11 mouse cellular contexts compared by ENCODE assay signal in genomic region chr5:7789126-7789525, GRCm38 (mm10).
"Had no signal": no experiment of that assay in that cellular context is flagged by ENCODE, and none has a peak within 500 bp of the region (broad histone marks: within the 10 kb centered on the region; RNA-seq: fewer than 3 reads in every experiment).

No protein-coding gene starts in this region.

- DNase-seq: right cerebral cortex, adult 18-20 months; right cerebral cortex, postnatal 14 days; right cerebral cortex, postnatal 25 days; right cerebral cortex, postnatal 4 days; spleen, adult 18-20 months; thymus, adult 18-20 months; thymus, adult 2 months; thymus, postnatal 14 days; thymus, postnatal 25 days; thymus, postnatal 36 days; thymus, postnatal 4 days had no signal
